Mouse (Mus musculus) gastrocnemius, postnatal 36 days (tissue): ENCODE data around the gene Ern1. TPM values are rescaled to one million over a fixed set of nuclear protein-coding genes. Genes with fewer than 3 reads are reported as not detected.
"Not testable (repeated sequence)": the region's sequence is repeated elsewhere in the genome, so short reads cannot be mapped to it uniquely, and the experiment has no call there.

Source experiments
- DNase-seq, 2 experiments: peaks; one replicate each; pipeline ENCODE4 v3.0.0; 2022
- intact Hi-C: fragments of 180-260 bp; cut with DNase I; formaldehyde crosslinking; loops from one replicate; pipeline ENCODE4 v1.15.1; 2025
- total RNA-seq, 2 experiments: library from RNA; stranded (reverse); gene quantifications; 2 replicates each; pipeline ENCODE4 v1.2.3; 2021

Ern1 gene
- total RNA-seq, 2 experiments from 2014 or later = 5.2 to 8.1 TPM

DNA sequence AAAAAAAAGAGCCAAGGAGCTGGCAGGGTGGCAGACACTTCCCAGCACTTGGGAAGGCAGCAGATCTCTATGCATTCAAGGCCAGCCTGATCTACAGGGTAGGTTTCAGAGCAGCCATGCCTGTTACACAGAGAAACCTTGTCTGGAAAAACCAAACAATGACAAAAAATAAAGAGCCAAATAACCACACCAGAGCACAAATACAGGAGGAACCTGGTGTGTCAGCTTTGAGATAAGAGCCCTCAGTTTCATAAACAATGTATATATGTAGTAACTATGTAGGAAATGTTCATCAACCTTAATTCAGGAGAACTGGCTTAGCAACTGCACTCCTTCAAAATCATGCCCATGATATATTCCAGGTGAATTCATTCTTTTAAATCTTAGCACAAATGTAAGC lies 16.5 kb upstream of the Ern1 start:
- intact Hi-C loops = no loop called here
- DNase-seq = no peak

DNA sequence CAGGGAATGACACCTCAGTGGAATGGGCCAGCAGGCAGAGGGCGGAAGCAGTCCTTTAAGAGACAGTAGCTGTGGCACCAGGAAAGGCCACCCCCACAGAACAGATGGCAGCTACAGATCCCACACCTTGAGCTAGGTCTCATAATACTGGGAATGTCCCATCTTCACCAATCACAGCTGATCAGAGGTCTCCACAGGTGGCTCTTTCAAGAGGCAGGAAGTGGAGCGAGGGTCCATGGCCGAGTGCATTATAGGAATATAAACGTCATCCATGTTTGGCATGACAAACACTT lies 15.7 kb upstream of the Ern1 start:
- DNase-seq = no peak
- intact Hi-C loops = no loop called here

DNA sequence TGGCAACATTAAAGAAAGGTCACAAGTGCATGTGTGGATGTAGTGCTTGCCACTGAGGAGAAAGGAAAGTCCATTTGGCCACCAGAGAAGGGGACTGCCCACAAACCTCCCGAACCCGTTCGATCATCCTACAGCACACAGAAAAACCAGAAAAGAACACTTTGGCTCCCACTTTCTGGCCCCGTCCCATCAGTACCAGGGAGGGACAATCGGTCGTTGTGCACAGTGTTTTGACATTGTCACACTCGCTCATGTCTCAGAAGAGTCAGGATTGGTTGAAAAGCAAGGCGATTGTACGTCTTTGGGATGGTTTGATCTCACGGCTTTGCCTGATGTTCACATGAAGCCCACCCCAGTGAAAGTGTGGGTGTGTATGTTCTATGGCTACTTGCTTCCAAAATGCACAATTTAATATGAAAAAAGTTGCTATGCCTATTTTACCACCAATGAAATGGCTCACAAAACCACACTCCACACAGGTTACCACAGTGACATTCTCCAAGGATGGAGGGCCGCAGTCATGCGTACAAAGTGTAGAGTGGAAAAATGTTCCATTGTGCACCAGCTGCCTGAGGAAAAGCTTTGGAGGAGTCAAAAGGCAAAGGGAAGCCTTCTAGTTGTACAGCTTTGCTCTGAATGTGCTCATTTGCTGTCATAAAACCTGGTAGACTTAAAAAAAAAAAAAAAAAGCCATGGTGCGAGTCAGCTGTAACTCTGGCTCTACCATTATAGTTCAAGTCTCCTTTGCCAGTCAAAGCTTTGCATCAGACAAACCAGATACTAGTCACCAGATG lies 15.2 kb upstream of the Ern1 start:
- DNase-seq = no peak
- intact Hi-C loops = no loop called here

DNA sequence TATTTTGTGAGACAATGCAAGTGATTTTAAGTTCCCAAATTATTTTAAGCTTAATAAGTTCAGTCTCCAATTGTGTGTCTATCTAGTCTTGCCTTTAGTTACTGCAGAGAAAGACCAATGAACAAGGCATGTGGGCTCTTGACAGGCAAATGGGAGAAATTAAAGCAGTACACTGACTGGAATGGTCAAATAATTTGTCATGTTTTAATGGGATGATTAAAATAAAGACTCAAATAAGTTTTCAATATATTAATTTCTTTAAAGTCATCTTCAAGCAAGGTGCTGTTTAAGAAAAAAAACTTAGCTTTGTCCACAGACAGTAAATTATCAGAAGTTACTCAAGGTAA lies 14.5 kb upstream of the Ern1 start:
- intact Hi-C loops = no loop called here

DNA sequence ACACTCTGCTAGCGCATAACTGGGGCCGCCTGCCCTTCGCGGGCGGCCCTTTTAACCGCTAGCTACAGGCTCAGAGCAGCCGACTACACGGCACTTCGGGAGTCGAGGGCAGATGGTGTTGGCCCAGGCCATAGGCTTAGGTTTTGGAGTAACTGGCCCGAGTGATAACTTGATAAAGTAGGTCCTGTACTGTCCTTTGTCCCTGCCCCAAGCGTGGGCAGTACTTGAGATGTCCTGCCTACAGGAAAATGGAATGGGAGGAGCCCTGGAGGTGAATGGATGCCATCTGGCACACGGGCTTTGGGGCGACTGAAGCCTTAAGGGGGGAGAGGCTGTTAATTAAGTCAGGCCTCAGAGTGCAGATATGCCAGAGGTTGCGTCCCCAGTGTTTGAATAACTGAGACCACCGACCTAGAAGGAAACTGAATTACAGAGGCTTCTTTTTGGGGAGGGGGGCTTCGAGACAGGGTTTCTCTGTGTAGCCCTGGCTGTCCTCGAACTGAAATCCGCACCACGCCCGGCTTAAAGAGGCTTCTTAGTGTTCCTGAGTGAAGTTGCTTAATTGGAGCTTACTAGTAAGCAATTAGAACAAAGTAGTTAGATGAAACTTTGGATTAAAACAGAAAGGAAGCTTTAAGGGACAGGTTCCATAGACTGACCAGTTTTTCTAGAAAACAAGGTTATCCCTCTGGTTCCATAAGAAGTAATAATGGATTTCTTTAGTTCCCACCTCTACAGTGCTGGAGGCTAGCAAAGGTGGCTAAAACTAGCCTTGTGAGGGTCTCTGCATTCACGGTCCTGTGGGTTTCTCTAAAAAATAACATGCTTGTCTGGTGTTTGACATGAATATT lies 13.9 kb upstream of the Ern1 start:
- DNase-seq = peak; percentile 60
- intact Hi-C loops = no loop called here

More for the DNA sequence above, 14.5 kb upstream of the Ern1 start:
- DNase-seq = no peak

DNA sequence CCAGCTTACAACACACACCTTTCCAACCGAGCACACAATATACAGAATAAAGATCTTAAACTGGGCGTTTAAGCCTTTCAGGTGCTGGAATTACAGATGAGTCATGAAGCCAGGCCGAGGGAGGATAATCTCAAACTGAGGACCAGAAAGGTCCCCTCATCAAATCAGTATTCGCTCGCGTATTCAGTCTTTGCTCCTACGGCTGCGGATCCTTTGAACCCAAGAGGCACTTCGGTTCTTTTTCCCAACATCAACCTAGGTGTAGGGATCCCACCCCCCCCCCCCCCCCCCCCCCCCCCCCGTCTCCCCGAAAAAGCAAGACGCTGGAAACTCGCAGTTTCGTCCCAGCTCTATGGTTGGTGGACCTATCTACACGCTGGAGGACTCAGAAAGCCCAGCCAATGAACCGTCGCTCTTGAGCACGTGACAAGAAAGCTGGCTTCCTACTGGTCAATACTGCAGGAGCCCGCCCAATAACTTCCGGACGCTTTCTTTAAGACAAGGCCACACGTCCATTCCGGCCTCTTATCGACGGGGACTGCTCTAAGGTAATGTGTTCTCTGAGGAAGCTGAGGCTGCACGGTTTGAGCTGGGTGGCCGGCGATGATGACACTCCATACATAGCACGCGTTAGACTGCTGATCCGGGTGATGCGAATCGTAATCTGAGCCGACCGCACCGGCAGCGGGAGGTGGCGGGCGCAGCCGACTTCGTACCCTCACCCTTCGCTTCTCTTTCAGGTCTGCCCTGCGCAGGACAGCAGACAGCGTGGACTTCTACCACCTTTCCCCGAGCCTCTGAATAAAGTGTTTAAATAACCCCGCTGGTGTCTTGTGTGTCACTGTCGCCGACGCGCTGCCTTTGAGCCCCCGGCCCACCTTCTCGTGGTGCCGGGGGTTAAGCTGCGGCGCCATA lies 13.0 kb upstream of the Ern1 start:
- intact Hi-C loops = no loop called here

DNA sequence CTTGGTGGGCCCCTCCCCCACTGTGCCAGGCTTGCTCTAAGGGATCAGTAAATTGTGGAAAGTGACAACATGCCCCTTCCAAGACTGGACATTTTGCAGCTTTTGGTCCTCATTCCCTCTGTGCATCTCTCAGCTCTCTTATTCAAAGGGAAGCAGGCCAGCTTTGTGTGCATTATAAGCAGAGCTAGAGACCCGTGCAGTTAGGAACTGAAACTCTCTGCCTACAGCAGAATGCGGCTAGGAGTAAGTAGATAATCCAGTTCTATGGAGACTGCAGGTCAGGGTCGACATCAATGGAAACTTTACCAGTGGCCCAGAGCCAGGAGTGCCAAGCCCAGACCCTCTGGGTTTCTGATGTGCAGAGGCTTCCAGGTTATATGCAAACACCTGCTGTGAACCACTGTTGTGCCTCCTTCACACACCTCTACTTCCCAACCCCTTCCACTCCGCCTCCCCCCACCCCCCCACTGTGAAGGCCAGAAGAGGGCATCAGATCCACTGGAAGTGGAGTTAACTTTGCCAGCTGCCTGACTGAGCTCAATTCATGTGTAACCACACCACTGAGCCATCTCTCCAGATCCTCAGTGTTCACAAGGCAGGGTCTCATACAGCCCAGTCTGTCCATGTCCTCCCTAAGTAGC lies 11.2 kb upstream of the Ern1 start:
- intact Hi-C loops = no loop called here
- no peak for DNase-seq

More for the DNA sequence above, 13.0 kb upstream of the Ern1 start:
- DNase-seq = peak; percentile 89 to 90

DNA sequence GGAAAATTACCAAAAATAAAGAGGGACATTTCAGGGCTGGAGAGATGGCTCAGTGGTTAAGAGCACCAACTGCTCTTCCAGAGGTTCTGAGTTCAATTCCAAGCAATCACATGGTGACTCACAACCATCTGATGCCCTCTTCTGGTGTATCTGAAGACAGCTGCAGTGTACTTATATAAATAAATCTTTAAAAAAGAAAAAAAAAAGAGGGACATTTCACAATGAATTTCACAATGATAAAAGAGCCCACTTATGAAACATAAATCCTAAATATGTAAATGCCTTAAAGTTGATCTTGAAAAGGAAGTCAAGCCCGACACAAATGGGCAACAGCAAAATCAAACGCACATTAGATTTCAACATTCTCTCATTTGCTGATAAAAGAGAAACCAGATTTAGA lies 10.3 kb upstream of the Ern1 start:
- intact Hi-C loops = no loop called here

DNA sequence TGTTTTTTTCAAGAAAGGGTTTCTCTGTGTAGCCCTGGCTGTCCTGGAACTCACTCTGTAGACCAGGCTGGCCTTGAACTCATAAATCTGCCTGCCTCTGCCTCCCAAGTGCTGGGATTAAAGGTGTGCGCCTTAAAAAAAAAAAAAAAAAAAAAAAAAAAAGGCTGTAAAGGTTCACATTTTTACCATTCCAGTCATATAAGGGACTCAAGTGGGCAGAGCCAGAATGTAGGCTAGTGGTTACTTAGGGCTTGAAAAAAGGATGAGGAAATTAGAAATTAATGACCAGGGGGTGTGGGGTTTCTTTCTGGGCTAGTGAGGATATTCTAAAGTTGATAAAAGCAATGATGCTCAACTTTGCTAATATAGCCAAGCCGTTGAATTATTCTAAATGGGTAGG lies 9.4 kb upstream of the Ern1 start:
- intact Hi-C loops, DNase-seq: not testable (repeated sequence)

More for the DNA sequence above, 10.3 kb upstream of the Ern1 start:
- no peak for DNase-seq

DNA sequence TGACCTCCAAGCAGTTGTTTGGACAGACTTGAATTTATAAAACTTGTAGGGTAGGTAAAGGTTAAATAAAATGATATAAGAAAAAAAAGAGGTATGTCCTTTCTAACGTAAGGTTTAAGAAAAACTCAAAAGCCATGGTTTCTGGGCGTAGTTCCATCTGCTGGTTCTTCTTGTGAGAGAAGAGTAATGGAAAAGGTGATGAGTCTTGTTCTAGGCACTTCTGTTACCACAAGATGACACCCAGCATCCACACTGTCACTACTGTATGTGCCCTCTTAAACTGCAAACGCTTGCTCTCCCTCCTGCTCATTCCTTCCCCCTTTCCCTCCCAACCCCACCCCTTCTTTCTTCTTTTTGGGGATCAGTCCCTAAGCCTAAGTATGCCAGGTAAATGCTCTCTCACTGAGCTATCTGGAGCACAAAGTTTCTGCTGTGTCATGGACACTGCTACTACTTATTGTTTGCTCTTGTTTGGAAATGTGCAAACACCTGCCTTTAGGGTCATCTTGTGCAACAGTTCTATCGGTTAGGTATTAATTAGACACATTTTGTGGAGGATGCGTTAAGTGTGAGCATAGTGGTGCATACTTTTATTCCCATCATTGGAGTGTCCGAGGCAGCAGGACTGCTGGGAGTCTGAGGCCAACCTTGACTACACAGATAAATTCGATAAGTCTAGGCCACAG lies 5.5 kb upstream of the Ern1 start:
- no peak for DNase-seq
- intact Hi-C loops = no loop called here

DNA sequence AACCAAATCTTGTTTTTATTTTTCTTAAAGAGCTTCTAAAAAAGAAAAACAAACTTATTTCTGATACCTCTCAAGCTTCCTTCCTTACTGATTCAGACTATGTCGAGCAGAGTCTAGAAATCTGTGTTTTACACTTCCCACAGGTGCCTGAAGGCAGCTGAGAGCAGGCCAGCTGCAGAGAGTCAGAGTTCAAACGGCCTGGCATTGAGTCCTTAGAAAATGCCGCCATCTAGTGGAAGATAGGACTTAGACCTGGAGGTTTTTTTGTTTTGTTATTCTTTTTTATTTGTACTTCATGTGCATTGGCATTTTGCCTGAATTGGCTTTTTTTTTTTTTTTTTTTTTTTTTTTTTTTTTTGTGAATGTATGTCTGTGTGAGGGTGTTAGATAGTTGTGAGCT lies 3.7 kb upstream of the Ern1 start:
- intact Hi-C loops = loop anchor here (1.0 kb wide), 1 partner anchor 72 kb away; no protein-coding TSS in a partner anchor
- DNase-seq = peak in 1 of 2 experiments; percentile 31

DNA sequence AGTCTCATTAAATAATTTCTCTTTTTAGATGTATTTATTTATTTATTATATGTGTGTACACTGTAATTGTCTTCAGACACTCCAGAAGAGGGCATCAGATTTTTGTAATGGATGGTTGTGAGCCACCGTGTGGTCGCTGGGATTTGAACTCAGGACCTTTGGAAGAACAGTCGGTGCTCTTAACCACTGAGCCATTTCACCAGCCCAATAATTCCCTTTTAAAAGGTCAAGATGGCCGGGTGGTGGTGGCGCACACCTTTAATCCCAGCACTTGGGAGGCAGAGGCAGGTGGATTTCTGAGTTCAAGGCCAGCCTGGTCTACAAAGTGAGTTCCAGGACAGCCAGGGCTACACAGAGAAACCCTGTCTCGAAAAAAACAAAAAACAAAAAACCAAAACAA lies 2.9 kb upstream of the Ern1 start:
- DNase-seq, intact Hi-C loops: not testable (repeated sequence)

DNA sequence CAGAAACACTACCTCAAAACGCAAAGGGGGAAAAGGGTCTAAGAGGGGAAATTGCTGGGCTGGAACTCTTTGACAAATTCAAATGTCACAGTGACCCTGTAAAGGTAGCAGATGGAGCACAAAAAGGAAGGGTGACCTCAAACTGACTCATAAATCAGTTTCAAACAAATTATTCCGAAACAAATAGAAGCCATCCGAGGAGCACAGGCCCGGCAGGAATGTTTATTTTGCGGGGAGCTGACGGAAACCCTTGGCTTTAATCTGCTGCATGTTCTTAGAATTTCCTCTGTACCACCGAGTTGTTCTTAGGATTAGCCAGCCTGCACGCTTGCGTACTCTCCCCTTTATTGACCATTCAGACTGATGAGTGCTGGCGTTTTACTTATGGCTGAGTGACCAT lies 2.4 kb upstream of the Ern1 start:
- intact Hi-C loops = no loop called here
- DNase-seq = no peak

DNA sequence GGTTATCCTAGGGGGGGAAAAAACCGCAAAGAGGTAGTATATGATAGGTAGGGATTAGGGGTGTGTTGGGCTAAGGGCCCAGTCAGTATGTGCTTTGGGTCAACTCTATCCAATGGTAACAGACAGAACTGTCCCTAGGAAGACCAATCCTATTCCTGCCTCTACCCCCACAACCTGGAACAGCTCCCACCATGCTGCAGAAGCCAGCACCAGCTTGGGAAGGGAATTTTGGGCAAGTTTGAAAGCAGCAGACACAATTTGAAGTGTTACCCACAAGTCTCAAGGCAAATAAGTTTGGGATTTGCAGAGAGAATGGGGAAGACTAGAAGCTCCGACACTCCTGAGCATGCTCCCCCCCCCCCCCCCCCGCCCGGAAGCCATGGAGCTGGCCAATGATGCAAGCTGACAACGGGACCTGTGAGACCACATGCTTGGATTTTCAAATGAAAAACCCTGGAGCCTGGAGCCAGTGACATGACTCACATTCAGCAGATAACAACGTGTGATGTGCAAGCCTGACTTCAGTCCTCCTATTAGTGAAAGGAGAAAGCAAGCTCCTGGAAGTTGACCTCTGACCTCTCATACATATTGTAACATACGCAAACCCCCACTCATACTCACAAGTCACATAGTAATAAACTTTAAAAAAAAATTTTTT lies 1.5 kb upstream of the Ern1 start:
- no peak for DNase-seq
- intact Hi-C loops = loop anchor here (10.0 kb wide), 1 partner anchor 204 kb away; no protein-coding TSS in a partner anchor

DNA sequence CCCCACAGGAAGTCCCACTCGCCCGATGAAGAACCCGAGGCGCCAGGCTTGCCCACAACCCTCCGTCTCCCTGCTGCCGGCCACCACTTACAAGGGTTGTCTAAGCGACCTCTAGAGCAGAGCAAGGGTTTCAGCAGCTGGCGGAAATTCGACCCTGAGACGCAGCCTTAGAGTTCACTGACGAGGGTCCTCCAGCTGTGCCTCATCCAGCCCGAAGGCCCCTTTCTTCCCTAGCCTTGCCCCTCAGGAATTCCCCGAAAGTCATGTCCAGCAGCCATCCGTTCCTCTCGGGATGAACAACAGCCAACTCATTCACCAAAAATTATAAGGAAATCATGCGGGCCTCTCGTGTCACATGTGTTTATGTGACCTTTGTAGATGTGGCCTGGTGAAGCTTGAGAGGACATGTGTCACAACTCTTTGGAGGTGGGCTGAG lies 492 bp upstream of the Ern1 start:
- intact Hi-C loops = loop anchor here (10.0 kb wide), 1 partner anchor 203 kb away; no protein-coding TSS in a partner anchor
- no peak for DNase-seq

DNA sequence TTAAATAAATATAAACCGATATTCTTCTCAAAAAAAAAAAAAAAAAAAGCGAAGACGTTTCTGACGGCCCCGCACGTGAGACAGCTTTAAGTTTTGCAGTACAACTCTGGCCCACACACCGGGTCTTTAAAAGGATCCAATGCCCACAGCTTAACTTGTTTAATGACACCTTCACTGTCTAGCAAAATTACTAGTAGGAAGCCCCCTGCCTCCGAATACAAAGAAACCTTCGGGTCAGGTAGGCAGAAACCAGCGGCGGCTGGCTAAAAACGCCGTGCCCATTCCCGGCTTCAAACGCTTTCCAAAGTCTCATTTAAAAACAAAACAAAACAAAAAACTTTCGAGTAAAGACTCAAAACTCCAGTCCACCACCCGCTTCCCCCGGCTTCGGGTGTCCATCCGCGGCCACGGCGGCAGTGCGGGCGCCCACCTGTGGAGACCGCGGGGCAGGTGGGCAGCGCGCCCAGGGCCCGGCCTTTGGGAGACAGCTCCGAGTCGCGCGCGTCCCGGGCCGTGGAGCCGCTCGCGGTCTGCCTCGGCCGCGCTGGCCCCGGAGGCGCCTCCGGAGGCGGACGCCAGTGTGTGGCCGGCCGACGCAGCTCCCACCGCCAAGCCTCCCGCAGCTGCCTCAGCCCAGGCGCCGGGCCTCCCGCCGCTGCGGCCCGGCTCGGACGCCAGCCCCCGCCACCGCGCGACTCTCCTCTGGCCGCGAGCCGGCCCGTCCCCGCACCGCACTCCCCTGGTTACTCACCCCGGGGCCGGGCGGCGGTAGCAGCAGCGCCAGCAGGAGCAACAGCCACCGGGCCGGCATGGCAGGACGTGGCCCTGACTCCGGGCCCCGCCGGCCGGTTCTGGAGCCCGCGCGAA lies 553 bp downstream of the Ern1 start:
- intact Hi-C loops = loop anchor here (10.0 kb wide), 1 partner anchor 202 kb away; no protein-coding TSS in a partner anchor
- DNase-seq = peak in 1 of 2 experiments; percentile 65

DNA sequence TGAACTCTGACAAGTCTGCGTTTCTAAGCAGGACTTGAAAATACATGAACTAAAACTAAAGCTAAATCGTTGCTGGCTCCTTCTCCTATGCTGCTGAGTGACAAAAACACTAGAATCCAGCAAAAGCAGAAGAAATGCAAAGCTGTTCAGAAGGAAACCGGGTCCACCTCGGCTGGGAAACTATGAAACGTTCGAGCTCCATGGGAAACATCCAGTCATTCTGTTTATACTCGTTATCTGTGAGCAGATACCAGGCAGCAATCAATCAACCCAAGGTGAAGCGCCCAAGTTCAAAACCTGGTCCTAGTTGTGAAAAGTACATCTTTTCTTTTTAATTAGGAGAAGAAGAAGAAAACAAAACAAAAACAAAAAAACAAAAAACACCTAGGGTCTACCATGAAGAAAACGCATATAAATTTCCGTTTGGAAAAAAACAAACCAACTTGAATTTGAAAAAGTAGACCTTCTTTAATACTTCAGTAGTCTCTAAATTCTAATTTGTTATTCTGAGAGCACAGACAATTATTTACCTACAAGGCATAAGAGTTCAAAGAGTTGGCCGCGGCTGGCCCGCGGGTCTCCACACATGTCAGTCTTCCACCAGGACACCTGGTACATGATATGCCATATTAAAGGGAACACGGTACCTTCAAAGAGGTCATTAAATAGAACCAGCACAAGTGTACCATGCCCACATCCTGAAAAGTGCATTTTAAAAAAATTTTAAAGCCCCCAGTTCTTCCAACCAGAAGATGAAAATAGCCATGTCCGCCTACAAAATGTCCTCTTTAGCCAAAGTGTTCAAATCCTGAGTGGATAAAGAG lies 1.4 kb downstream of the Ern1 start:
- intact Hi-C loops = loop anchor here (10.0 kb wide), 1 partner anchor 201 kb away; no protein-coding TSS in a partner anchor
- DNase-seq = no peak
